Mouse (Mus musculus): ENCODE measurements around the gene Nupl1.

Nupl1 gene

DNA sequence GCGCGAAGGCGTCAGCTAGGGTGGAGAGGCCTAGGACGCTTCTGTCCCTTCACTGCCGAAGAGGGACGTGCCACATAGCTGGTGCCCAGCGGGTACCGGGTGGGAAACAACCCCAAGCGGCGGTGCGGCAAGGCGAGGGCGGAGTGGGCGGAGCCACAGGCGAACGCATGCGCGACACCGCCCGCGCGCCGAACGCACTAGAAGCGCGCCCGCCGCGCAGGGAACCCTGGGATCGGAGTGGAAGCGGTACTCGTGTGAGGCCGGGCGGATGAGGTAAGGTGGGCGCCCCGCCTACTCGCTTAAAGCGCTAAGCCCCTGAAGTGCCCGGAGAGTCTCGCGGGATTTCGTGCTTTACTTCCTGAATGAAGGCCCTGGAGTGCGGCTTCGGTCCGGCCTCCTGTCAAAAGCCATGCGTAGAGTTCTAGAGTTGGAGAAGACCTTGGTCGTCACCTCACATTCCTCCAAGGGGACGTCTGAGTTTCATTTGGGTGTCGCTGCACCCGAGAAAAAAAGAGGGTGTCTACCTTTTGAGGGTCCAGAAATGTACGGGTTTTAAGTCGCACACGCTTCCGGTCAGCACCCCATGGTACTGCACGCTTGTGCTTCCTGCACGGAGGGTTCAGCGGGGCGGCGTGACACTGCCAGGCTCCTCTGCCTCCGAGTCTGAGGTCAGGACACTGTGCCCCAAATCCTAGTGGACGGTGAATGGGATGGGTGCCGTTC lies at the start of gene Nupl1, which contains the start of gene Gm49336:
Nupl1 (minus strand) TSS at position 151 of the 723 bp plus-strand sequence.
Gm49336 (minus strand) TSS at position 227 of the 723 bp plus-strand sequence.
- DNase-seq (ENCODE audit: low spot score): peak; percentile 97

DNA sequence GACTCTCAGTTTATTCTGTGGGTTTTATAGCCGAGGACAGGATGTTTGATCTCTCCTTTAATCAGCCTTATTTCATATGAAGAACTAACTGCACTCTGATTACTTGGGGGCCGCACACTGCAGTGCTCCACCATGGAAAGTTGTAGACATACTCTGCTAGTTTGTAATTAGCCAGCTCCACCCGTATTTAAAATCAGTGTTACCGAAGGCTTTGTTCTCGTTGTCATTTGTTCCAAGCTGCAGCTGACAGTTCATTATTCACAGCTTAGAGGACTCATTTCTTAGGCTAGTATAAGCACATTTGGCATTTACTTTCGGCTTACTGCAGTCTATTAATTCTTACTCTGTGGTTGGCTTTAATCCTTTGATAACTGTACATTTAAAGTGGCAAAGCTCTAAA lies 49.8 kb upstream of the Nupl1 start:
- DNase-seq (ENCODE audit: low spot score): no peak

DNA sequence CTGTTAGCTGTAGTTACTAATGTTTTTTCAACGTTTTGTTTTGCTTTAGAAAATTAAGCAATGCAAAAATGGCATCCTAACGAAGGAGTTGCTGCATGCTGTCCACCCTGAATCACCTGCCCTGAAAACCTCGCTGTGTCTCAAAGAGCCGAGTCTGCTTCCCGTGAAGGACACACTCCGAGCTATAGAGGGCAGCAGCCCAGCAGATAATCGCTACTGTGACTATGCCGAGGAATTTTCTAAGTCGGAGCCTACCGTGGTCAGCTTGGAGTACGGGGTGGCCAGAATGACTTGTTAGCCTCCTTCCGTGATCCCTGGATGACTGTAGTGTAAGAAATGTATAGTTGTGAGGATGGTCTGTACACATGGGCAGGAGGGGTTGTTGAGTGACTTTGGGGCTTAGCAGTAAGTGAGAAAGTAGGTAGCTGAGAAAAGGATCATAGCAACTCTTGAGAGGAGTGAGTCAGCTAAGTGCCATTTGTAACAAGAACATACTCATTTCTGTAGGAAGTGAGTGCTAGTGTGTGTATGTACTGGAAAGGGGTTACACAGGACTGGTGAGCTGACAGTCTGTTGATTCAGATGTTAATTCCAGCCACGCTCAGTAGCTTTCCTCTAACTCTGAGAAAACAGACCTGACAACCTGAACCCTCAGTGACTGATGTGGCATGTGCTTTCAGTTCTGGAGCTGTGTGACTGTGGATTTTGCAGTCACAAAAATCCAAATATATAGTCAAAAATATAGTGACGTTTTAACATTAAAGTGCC lies 49.2 kb upstream of the Nupl1 start:
- DNase-seq (ENCODE audit: low spot score): no peak

DNA sequence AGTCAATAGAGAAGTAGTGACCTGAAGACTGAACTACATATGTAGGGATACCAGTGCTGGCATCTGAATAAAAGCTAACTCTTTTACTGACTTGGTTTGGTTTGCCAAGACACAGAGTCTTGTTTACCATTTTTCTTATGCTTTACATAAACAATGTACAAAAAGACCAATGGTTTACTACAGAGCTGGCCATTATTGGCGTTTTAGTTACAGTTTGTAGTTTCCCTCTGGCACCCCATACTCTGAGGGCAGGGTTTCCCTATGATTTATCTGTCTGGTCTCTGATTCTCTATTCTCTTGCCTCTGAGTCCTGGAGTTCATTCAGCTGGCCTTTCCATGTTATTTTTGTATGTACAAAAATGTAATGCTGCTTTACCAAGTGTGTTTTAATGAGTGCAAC lies 44.3 kb upstream of the Nupl1 start:
- no peak for DNase-seq (ENCODE audit: low spot score)

DNA sequence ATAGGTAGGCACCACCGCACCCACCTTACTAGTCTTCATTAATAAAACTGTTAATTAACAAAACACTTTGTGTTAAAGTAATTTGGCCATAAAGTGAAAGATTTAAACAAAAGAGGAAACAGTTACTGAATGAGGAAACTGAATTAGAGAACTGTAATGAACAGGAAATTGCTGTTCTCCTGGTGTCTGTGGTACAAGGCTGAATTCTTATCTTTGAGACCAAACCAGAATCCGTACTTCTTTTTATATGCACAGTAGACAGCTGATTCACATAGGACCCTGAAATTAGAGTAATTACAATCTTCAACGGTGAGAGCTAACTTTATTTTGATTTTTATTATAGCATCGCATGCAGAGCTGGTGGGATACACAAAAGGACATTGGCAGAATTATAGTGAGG lies 39.1 kb upstream of the Nupl1 start:
- DNase-seq (ENCODE audit: low spot score): no peak

DNA sequence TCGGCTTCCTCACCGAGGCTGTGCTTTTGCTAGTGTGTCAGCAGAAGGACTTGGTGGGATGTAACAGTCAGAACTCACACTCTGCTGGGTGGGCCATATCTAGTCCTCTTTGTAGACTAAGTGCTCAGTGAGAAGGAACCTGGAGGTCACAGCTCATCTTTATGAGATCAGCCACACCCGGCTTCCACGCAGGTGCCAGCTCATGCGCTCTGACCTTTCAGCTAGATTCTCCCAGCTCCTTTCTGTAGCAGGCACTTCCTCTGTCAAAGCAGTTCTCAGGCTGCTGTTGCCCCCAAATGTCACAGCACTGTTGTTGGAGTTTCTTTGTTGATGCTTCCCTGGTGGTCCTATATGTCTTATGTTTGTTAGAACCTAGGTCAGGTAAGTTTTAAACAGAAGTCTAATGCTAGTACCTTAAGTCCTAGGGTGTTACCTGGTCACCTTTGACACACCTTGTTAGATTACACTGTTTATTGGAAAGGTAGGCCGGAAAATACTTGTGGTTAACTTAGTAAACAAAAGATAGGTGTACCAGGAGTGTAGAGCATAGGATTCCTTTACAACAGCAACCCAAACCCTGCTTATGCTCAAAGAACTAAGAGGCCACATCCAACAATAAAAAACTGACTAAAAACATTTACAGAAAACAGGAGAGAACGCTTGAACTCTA lies 35.1 kb upstream of the Nupl1 start:
- no peak for DNase-seq (ENCODE audit: low spot score)

DNA sequence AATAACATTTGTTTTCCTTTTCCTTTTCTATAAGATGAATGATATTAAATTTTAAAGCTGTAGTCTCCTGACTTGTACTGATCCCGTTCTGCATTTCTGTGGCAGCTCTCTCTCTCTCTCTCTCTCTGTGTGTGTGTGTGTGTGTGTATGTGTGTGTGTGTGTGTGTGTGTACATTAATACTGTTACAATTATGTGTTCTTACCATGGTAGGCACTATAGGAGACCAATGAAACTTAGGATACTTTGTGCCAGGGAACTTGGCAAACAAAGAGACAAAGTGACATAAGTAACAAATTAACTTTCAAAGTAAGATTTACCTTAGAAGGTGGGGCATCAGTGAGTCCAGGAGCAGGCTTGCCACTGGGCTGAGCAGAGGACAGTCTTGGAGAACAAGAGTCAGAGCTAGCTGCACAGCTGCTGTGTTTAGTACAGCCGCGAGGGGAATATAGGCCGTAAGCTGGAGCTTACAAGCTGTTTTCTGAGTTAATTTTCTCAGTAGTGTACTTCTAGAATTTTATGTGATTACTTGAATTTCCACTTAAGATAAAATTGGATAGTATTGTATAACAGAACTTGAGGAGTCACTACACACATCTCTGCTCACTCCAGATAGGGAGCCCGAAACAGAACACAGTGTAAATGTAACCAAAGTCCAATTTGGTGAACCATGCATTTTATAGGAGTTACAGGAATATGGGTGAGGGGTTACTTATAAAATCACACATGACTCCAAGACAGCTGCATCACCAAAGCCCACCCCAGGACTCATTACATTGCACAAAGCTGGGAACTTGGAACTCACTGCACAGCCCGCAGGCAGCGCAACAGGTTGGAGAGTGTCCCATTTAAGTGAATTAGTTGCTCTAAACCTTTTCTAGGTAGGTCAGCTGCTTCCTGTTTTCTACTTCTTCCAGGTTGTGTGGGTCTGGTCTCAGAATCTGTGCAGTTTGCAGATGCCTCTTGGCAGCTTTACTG lies 24.4 kb upstream of the Nupl1 start:
- DNase-seq (ENCODE audit: low spot score): peak; percentile 9

DNA sequence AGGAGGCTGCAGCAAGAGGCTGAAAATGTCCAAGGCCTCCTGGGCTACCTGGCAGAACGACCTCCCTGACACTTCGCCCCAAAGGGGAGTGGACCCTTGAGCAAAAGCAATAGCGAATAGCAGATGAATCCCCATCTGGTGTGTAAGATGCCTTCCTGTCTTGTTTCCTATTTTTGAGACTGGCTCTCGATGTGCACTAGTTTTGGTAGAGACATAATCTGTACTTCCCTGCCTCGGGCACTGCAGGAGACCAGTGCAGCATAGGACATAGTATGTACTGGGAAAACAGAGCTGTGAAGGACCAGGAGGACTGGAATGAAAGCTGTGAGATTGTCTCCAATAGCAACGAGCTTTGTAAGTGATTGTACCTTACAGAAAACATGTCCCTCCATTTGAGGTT lies 22.1 kb upstream of the Nupl1 start:
- no peak for DNase-seq (ENCODE audit: low spot score)

DNA sequence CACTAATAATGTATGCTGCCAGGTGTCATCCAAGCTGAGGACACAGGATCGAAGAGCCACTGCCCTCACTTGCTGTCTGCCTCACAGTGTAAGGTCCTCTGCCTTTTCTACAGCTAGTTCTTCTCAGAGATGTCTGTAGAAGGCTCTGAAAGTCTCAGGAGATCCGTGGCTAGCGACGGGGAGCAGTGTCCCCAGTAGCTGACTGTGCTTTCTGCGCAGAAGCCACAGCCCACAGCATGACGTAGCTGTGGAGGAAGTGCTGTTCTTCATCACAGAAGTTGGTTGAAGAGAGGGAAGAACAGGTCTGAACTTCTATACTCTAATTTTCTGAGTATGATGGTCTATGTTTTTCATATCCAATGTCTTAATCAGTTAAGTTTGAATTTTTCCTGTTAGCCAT lies 18.1 kb upstream of the Nupl1 start:
- DNase-seq (ENCODE audit: low spot score): no peak

DNA sequence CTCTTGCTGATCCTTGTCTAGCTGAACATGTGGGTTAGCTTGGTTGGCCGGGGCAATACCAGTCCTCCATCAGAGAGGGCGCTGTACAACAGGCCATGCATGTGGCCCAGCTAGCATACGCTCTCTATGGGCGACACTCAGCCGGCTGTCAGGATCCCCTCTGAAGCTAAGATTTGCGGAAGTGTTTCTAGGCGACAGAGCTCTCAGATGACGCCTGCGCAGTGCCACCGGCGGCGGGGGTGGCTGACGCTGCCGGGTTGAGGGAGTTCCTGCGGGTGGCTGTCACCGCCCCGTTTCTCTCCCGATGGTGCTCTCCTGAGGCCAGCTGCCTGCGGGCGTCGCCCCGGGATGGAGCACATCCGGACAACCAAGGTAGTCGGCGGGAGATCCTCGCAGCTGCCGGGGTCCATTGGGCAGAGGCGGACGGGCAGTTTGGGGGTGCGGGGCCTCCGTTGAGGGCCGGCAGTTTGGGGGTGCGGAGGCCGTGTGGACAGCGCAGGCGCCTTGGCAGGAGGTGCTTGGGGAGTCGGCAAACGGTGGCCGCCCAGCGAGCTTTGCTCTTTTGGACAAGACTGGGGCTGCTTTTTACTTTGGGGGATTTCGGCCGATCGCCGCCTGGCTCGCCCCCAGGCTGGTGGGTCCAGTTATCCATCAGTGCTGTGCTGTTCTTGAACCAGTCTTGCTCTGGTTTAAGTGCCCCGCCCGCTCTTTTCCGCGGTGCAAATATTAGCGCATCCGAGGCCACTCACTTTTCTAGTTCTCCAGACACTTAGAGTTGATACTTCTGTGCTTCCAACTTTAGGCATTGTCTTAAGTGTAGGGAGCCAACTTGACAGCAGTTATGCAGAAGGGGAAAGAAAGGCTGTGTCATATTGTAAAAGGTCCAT lies 14.0 kb upstream of the Nupl1 start, which contains the start of gene Mtmr6:
Mtmr6 (plus strand) TSS at position 239 of the 887 bp plus-strand sequence.
- peak; percentile 97 for DNase-seq (ENCODE audit: low spot score)

DNA sequence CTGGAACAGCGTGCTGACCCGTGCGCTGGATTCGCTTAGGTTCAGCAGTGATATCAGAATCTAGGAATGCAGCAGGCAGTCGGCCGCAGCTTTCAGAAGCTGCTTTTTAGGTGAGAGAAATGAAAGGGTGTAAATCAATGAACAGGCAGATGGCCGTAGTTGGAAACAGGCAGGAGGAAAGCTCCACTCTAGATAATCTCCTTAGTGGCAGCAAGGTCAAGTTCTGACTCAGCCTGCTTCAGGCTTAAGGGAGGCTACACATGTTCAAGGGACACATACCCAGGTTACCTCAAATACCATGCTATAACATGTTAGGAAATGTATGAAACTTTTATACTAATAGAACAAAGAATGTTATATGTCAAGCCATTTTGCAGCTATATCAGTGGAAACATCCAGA lies 11.1 kb upstream of the Nupl1 start:
- no peak for DNase-seq (ENCODE audit: low spot score)

DNA sequence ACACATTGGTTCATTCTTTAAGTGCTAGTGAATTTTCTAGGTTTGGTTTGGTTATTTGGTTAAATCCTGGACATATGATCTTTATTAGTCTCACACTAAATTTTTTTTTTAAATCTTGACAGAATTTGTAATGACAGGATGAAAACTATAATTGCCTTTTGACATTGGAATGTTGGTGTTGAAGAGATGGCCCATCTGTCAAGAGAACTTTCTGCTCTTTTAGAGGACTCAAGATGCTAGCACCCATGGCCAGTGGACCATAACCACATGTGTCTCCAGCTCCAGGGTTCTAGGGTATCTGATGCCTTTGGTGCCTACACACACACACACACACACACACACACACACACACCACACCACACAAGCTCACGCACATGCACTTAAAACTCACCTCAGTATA lies 6.6 kb upstream of the Nupl1 start:
- DNase-seq (ENCODE audit: low spot score): no peak

DNA sequence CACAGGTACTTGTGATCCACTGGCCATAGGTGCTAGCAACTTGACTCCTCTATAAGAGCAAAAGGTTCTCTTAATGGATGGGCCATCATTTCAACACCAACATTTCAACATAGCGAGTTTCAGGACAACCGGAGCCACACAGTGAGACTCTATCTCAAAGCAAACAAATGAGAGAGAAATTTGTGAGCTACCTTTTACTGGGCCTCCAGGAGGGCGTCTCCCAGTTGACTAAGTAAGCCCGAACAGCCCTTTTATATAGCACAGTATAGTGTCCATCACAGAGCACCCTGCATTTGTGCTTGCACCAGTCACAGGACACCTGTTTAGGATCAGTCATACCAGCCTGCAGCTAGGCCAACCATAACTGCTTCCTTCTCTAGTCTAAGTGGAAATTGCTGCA lies 5.9 kb upstream of the Nupl1 start:
- DNase-seq (ENCODE audit: low spot score): no peak

DNA sequence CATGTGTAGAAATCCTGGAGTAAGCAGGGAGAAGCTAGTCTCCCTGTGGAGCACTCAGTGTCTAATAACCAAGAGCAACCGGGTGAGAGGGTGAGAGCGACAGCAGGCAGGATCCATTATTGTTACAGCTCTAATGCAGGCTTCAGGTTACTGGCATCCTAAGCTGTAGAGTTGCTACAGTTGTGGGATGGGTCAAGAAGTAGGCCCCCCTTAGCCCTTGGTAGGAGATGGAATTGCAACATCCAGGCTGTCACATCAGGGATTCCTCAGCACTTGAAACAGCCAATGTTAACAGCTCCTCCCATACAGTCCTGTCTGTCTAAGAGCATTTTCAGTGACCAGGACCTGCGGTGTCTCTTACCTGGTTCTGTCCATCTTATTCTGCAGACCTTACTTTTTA lies 5.1 kb upstream of the Nupl1 start:
- DNase-seq (ENCODE audit: low spot score): no peak

DNA sequence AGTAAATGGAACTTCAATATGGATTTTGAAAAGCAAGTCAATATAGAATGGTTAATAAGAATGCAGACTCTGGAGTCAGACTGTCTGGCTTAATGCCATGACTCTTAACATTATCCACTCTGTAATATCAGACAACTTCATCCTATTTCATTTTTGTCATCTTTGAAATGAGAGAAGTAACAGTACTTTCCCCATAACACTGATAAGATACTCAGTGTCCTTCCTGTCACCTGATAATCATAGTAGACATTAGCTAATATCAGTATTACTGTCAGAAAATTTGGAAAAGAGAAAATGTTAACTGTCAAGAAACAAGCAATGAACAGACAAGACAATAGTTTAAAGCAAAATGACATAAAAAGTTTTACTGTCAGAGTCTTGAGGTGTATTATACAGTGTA lies 3.5 kb upstream of the Nupl1 start:
- no peak for DNase-seq (ENCODE audit: low spot score)

DNA sequence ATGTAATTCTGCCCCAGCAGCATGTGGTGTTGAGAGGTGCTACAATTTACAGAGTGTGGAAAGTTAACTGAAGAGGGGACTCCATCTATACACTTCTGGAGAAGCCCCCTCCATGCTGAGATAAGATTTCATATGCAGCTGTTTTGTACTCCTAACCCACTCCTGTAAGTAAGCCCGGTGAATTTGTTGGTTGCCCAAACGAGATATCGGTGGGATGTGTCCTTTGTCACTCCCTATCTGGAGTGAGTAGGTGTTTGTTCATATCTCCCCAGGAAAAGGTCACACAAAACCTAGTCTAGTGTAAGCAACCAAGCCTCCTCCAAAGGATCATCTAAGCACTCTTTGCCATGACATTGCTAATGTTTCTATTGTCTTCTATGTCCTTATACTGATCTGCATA lies 2.2 kb upstream of the Nupl1 start:
- no peak for DNase-seq (ENCODE audit: low spot score)

DNA sequence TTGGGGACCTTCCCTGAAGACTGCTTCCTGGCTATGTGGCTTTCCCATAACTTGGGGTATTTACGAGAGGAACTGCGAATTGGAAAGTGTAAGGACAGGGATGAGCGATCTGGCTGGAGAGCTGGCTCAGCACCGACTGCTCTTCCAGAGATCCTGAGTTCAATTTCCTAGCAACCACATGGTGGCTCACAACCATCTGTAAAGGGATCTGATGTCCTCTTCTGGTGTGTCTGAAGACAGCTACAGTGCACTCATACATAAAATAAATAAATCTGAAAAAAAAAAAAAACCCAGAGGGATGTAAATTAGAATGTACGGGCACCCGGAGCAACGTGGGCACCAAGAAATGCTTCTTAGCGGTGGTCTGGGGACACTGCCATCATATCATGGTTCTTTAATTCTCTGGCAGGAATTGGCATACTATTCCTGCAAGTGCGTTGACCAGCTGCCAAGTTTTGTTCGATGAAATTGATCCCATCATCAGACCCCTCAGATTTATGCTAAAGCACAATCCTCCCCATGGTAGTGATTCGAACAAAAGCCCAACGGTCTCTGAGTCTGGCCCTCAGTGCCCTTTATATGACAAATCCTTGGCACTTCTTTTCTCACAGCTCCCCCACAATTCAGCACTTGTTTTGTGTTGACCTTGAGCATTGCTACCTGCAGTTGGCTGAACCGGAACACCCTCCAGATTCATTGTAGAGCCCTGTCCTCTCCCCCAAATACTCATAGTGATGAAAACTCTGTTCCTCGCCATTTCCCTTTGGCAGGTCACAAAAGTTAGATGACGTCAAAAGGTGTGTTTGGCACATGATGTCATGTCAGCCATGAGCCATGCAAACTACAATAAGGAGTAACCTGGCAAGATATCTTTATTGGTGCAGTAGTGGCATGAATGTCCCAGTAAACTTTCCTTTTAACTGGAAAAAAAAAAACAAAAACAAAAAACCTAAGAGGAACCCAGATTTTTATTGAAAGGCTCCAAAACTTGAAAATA lies 1.1 kb upstream of the Nupl1 start:
- DNase-seq (ENCODE audit: low spot score): no peak

DNA sequence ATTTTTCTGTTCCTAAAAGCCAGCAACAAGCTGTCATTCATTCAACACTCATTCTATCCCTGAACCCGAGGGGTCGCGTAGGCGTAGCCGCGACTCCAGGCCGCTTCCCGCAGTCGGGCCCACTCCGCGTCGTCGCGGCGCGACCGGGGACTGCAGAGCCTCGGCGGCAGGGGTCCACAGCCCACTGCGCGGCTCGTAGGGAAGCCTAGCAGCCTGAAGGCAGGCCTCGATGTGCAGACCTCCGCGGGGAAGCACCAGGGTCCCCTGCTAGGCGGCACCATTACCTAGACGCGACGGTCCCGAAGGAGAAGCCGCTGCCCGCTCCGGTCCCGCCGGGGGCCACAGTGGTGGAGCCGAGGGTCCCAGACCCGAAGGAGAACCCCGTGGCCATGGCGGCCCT lies 352 bp downstream of the Nupl1 start:
- no peak for DNase-seq (ENCODE audit: low spot score)

DNA sequence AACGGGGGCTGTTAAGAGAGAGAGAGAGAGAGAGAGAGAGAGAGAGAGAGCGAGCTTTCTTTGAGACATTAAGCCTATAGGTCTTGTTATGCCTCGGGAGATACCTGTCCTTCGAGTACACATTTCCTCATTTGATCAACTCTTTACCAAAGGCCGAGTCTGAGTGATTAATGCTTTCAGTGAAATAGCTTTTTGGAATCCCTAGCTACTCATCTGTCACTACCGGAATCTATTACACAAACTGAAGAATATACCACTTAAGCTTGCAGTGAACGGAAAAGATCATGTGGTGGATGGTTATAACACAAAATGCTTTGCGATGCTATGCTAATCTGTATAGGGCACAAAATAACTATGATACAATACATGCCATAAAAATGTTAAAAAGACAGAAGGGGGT lies 865 bp downstream of the Nupl1 start:
- no peak for DNase-seq (ENCODE audit: low spot score)

DNA sequence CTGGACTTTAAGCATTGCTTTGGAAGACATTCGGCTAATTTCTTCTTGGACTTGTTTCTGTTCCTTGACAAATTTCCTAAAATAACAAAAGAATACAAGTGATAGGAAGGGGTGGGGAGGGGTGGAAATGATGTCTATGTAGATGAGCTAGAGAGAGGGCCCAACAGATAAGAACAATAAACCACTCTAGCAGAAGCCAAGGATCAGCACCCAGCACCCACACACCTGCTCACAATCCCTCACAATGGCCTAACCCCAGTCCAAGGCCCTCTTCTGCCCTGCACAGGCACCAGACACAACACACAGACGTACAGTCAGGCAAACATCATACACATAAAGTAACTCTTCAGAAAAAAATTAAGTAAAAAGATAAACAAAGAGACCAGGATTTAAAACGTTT lies 12.7 kb downstream of the Nupl1 start:
- DNase-seq (ENCODE audit: low spot score): no peak

All from yolk sac, embryonic 10.5 days (tissue).